Mouse (Mus musculus): Measurements from ENCODE around the gene Zbtb11.
A peak's percentile ranks its signal among the peaks of the same experiment; 100 is the strongest.

The Zbtb11 gene

GRCm38 (mm10) chr16:55970416-55970815, 3.3 kb upstream of the Zbtb11 start:
- no peak for DNase-seq (ENCODE audit: low spot score in 2 of 2)

GRCm38 (mm10) chr16:55971735-55972615, 1.7 kb upstream of the Zbtb11 start:
- DNase-seq (ENCODE audit: low spot score in 2 of 2): no peak

GRCm38 (mm10) chr16:55972626-55973201, 969 bp upstream of the Zbtb11 start:
- no peak for DNase-seq (ENCODE audit: low spot score in 2 of 2)

GRCm38 (mm10) chr16:55974256-55974902, 696 bp downstream of the Zbtb11 start:
- peak; percentile 78 to 86 for DNase-seq (ENCODE audit: low spot score in 2 of 2)

- no peak for DNase-seq (ENCODE audit: low spot score in 2 of 2)
These were observed 1.2 kb downstream of the Zbtb11 start for GRCm38 (mm10) chr16:55974903-55975285.

- DNase-seq (ENCODE audit: low spot score in 2 of 2): no peak
These were observed 12.3 kb downstream of the Zbtb11 start for GRCm38 (mm10) chr16:55986001-55986400.

GRCm38 (mm10) chr16:55990311-55990710, 16.6 kb downstream of the Zbtb11 start:
- DNase-seq (ENCODE audit: low spot score in 2 of 2): no peak

- DNase-seq (ENCODE audit: low spot score in 2 of 2): no peak
These were observed 20.6 kb downstream of the Zbtb11 start for GRCm38 (mm10) chr16:55994235-55994634.

GRCm38 (mm10) chr16:56006798-56007197, 33.1 kb downstream of the Zbtb11 start:
- DNase-seq (ENCODE audit: low spot score in 2 of 2): no peak

GRCm38 (mm10) chr16:56008862-56009261, 35.2 kb downstream of the Zbtb11 start:
- DNase-seq (ENCODE audit: low spot score in 2 of 2): no peak

- no peak for DNase-seq (ENCODE audit: low spot score in 2 of 2)
These were observed 39.4 kb downstream of the Zbtb11 start for GRCm38 (mm10) chr16:56012789-56013743.

GRCm38 (mm10) chr16:56014076-56014475, 40.4 kb downstream of the Zbtb11 start:
- no peak for DNase-seq (ENCODE audit: low spot score in 2 of 2)

GRCm38 (mm10) chr16:56019660-56020059, 46.0 kb downstream of the Zbtb11 start:
- DNase-seq (ENCODE audit: low spot score in 2 of 2): no peak

GRCm38 (mm10) chr16:56027854-56028629, 54.4 kb downstream of the Zbtb11 start:
- no peak for DNase-seq (ENCODE audit: low spot score in 2 of 2)

- DNase-seq (ENCODE audit: low spot score in 2 of 2): no peak
These were observed 55.3 kb downstream of the Zbtb11 start for GRCm38 (mm10) chr16:56028722-56029551.

GRCm38 (mm10) chr16:56029661-56030082, 56.0 kb downstream of the Zbtb11 start, which contains the start of gene Pcnp:
Gene Pcnp, minus strand, starts transcription at chr16:56029739.
- peak; percentile 94 to 96 for DNase-seq (ENCODE audit: low spot score in 2 of 2)

GRCm38 (mm10) chr16:56034566-56034965, 60.9 kb downstream of the Zbtb11 start:
- DNase-seq (ENCODE audit: low spot score in 2 of 2): no peak

GRCm38 (mm10) chr16:56036501-56036900, 62.8 kb downstream of the Zbtb11 start:
- DNase-seq (ENCODE audit: low spot score in 2 of 2): no peak

- DNase-seq (ENCODE audit: low spot score in 2 of 2): peak; percentile 84 to 89
These were observed 63.7 kb downstream of the Zbtb11 start, which contains the start of gene Trmt10c for GRCm38 (mm10) chr16:56037138-56038010. Gene Trmt10c, minus strand, starts transcription at chr16:56037819.

All from frontal cortex, postnatal 10 days (tissue).